Mouse (Mus musculus): ENCODE data around the gene Pkd1l3.

DNA sequence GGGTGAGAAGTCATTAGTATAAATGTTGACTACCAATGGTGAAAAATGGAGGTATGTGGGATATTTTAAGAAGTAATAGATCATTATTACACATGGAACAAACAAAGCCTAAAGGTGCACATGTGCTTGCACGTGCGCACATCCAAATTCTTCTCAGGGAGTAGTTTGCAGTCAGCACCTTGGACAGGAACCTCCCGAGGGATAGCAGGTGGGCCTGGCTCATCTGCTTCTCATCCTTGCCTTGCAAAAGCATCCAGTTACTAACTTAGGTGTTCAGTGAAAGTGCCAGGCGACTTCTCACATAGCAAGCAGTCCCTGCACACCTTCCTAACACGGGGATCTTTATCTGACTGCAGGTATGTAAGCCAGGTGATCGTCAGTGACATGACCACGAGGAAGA lies 26.1 kb downstream of the Pkd1l3 start:
- no peak for TF ChIP-seq CTCF (IDR thresholded peaks at IDR 0.05; ENCODE audit: borderline replicate concordance, insufficient read depth, low read depth, low read length)
- TF ChIP-seq POLR2A (IDR thresholded peaks at IDR 0.05; ENCODE audit: borderline replicate concordance, insufficient read depth, low read length) = no peak
